Mouse (Mus musculus) layer of hippocampus, adult 2 months (tissue): Measurements from ENCODE around the gene Esrrg. TPM values are rescaled to one million over a fixed set of nuclear protein-coding genes. Genes with fewer than 3 reads are reported as not detected.

Source experiments
- DNase-seq, 2 experiments: peaks; one replicate each; pipeline ENCODE4 v3.0.0; 2022; ENCODE audit warnings: low spot score in 2 of 2
- H3K27ac ChIP-seq: fragments of 200-600 bp; 2 replicates; pipeline ENCODE4 v1.8.1; 2022
- H3K4me3 ChIP-seq: fragments of 200-600 bp; 2 replicates; pipeline ENCODE4 v1.8.1; 2022; ENCODE audit warnings: mild to moderate bottlenecking
- CTCF ChIP-seq: fragments of 200-600 bp; conservative IDR thresholded peaks from 2 replicates; pipeline ENCODE4 v1.8.1; 2022; ENCODE audit warnings: antibody characterized with exemption, mild to moderate bottlenecking, moderate library complexity
- total RNA-seq, 2 experiments: library from RNA; stranded (reverse); gene quantifications; 2 replicates each; pipeline ENCODE4 v1.2.3; 2021

Gene Esrrg
- total RNA-seq, 2 experiments from 2014 or later: 10.9 to 12.6 TPM

- no peak for TF ChIP-seq CTCF
- DNase-seq: no peak
- Histone ChIP-seq H3K4me3 (no peak overlapping the region), H3K27ac (no peak overlapping the region)
Observed at GRCm38 (mm10) chr1:187741306-187741705, 132.7 kb downstream of the Esrrg start.

GRCm38 (mm10) chr1:187742071-187742470 is 133.5 kb downstream of the Esrrg start:
- Histone ChIP-seq H3K27ac (no peak overlapping the region), H3K4me3 (no peak overlapping the region)
- TF ChIP-seq CTCF: no peak
- no peak for DNase-seq

DNA sequence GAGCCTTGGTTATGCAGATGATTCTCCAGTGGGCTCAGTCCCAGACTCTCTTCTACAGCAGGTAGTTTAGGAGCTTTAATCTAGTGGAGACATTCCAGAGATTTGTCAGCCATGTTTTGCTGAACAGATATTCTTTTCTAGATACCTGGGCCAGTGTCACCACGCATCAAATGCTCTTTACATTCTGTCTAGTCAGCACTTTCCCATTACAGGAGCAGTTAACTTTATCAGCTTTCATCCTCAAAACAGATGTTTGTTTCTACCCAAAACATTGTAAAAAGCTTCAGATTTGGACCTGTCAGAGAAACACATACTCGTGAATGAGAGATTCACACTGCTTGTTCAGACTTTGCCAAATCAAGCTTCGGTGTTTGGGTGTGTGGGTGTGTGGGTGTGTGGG is 140.7 kb downstream of the Esrrg start:
- no peak for TF ChIP-seq CTCF
- H3K4me3 ChIP-seq: no peak overlapping the region
- H3K27ac ChIP-seq: no peak overlapping the region
- DNase-seq: no peak

DNA sequence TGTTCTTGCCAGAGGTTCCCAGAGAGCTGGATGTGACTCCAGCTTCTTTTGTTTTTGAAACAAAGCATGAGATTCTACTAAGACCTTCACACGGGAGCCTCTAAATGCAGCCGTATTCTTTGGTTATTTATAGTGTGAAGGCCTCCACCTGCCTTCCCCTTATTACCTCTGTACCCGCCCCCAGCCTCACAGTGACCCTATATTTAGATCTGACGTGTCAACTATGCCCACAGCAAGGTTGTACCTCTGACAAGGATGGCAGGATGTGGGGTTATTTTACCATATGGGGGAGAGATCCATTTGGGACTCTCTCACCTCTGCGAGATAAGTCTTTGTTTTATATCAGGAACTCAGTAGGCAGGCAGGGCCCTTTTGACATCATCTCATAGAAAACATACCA is 141.3 kb downstream of the Esrrg start:
- no peak overlapping the region for H3K27ac ChIP-seq
- H3K4me3 ChIP-seq: no peak overlapping the region
- TF ChIP-seq CTCF: no peak
- no peak for DNase-seq

GRCm38 (mm10) chr1:187755528-187755927 is 146.9 kb downstream of the Esrrg start:
- DNase-seq: no peak
- no peak overlapping the region for H3K4me3 ChIP-seq
- no peak overlapping the region for H3K27ac ChIP-seq
- no peak for TF ChIP-seq CTCF

GRCm38 (mm10) chr1:187757981-187758380 is 149.4 kb downstream of the Esrrg start:
- no peak for DNase-seq
- Histone ChIP-seq H3K4me3 (no peak overlapping the region), H3K27ac (no peak overlapping the region)
- TF ChIP-seq CTCF: no peak

DNA sequence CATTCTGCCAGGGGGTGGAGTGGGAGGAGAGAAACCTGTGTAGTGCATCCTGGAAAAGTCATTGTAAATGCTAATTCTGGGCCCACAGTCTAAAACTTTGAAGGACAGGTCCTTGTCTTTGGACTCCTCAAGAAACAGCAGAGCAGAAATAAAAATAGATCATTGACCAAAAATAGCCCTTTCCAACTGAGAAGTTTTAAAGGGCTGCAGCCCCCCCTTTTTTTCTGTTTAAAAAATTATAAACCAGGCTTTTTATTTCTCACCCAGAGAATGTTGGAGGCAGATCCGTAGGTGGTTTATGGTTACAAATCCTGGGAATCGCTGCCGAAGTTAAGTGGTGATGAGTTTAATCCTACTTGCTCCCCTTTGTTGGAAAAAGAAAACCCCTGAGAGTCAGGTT is 150.0 kb downstream of the Esrrg start:
- Histone ChIP-seq H3K27ac (no peak overlapping the region), H3K4me3 (no peak overlapping the region)
- TF ChIP-seq CTCF: no peak
- no peak for DNase-seq

DNA sequence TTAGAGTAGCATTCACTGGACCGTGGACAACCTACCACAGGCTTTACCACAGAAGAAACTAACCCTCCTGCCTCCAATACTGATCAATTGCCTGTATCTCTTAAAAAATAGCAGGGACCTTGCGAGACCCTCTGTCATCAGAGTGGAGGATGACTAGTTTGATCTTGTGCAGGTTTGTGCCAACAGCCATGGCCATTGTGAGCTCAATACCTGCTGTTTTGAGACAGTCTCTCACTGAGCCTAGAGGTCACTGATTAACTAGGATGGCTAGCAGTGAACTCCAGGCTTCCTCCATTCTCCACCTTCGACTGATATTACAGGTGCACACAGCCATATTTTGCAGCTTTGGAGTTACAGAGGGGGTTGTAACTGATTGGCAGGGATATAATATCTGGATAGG is 150.9 kb downstream of the Esrrg start:
- TF ChIP-seq CTCF: no peak
- Histone ChIP-seq H3K27ac (no peak overlapping the region), H3K4me3 (no peak overlapping the region)
- no peak for DNase-seq

- no peak for TF ChIP-seq CTCF
- H3K4me3 ChIP-seq: no peak overlapping the region
- no peak for DNase-seq
- no peak overlapping the region for H3K27ac ChIP-seq
Observed at GRCm38 (mm10) chr1:187762641-187763450, 154.3 kb downstream of the Esrrg start.

DNA sequence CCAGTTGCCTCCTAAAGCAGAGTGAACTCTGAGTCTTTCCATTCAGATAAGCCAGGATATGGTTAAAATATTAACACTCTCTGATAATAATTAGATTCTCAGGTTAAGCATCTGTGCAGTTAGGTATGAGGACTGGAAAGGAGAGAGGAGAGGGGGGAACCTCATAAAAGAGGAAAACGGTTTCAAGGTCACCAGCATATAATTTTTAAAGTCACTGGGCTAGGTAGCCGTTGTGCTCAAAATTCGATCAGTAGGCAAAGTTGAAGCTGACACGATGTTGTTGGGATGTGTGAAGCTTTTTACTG is 154.8 kb downstream of the Esrrg start:
- no peak overlapping the region for H3K27ac ChIP-seq
- no peak for TF ChIP-seq CTCF
- DNase-seq: no peak
- no peak overlapping the region for H3K4me3 ChIP-seq

DNA sequence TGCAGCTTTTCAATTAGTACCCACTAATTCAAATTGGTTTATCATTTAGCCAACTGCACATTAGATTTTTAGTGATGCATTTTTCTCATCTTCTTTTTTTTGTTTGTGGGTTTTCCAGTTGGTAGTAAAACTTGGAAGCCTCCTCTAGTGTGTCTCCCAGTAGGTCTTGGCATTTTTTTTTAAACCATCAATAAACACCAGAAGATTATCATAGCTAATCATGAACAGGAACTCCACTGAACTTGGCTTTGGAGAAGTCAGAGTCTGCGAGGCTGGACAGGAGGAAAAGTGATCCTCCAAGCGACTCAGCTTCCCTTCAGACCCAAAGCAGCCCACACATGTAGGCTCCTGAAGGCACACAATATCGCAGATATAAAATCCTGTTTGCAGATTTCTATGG is 155.2 kb downstream of the Esrrg start:
- H3K27ac ChIP-seq: no peak overlapping the region
- no peak for TF ChIP-seq CTCF
- no peak for DNase-seq
- H3K4me3 ChIP-seq: no peak overlapping the region

DNA sequence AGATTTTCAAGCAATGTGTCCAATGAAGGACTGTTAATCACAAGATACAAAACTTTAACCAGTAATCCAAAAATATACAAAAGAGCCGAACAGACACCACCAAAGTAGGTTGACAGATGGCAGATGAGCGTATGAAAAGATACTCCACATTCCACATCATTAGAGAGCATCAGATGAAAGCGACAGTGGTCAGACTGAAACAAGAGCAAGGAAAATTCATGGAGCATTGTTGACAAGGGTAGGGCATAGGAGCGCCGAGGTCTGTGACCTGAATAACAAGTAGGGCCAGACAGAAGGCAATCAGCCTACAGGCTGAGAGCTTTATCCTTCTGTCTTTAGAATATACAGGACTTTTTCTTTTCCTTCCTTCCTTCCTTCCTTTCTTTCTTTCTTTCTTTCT is 157.0 kb downstream of the Esrrg start:
- DNase-seq: no peak
- Histone ChIP-seq H3K27ac (no peak overlapping the region), H3K4me3 (no peak overlapping the region)
- TF ChIP-seq CTCF: no peak

GRCm38 (mm10) chr1:187767355-187767754 is 158.8 kb downstream of the Esrrg start:
- no peak overlapping the region for H3K27ac ChIP-seq
- no peak for TF ChIP-seq CTCF
- DNase-seq: no peak
- H3K4me3 ChIP-seq: no peak overlapping the region

GRCm38 (mm10) chr1:187770234-187770633 is 161.6 kb downstream of the Esrrg start:
- no peak for DNase-seq
- no peak overlapping the region for H3K27ac ChIP-seq
- no peak overlapping the region for H3K4me3 ChIP-seq
- TF ChIP-seq CTCF: no peak
